Mouse (Mus musculus) neural tube, embryonic 14.5 days (tissue): Measurements from ENCODE around the gene Mtmr4. TPM values are rescaled to one million over a fixed set of nuclear protein-coding genes. Genes with fewer than 3 reads are reported as not detected.

Experiments used
- ATAC-seq: fragments of 200-750 bp; cut with Nextera tagmentation; 2 replicates; pipeline ENCODE4 v1.8.0; 2017; ENCODE audit warnings: low read depth, mild to moderate bottlenecking, moderate TSS enrichment, moderate library complexity
- H3K27ac ChIP-seq: fragments of 300-500 bp; sonication (generic); 2 replicates; pipeline ENCODE4 v1.5.1; 2014; ENCODE audit warnings: low read depth, mild to moderate bottlenecking, control low read depth, low read length, moderate library complexity, mixed read lengths
- H3K27me3 ChIP-seq: fragments of 300-500 bp; sonication (generic); 2 replicates; pipeline ENCODE4 v1.6.1; 2014; ENCODE audit warnings: low read length; ENCODE audit not compliant: control insufficient read depth, insufficient read depth
- H3K36me3 ChIP-seq: fragments of 300-500 bp; sonication (generic); 2 replicates; pipeline ENCODE4 v1.6.1; 2014; ENCODE audit warnings: low read length, mixed read lengths; ENCODE audit not compliant: control insufficient read depth, insufficient read depth
- H3K4me1 ChIP-seq: fragments of 300-500 bp; sonication (generic); 2 replicates; pipeline ENCODE4 v1.6.1; 2014; ENCODE audit warnings: low read length; ENCODE audit not compliant: control insufficient read depth, insufficient read depth
- H3K4me2 ChIP-seq: fragments of 300-500 bp; sonication (generic); 2 replicates; pipeline ENCODE4 v1.6.1; 2014; ENCODE audit warnings: mild to moderate bottlenecking, low read depth, low read length, control low read depth
- H3K4me3 ChIP-seq: fragments of 300-500 bp; sonication (generic); 2 replicates; pipeline ENCODE4 v1.5.1; 2014; ENCODE audit warnings: low read depth, low read length, control low read depth, mixed read lengths
- H3K9ac ChIP-seq: fragments of 300-500 bp; sonication (generic); replicated peaks from 2 replicates; pipeline ENCODE4 v1.6.1; 2014; ENCODE audit warnings: low read depth, mild to moderate bottlenecking, control low read depth, low read length, mixed read lengths
- H3K9me3 ChIP-seq: fragments of 300-500 bp; sonication (generic); 2 replicates; pipeline ENCODE4 v1.6.1; 2016; ENCODE audit warnings: low read length; ENCODE audit not compliant: control insufficient read depth
- WGBS: fragments of 180-500 bp; shearing (Covaris S2); extraction: QIAGEN DNeasy Blood & Tissue Kit; methylation state at CpG from one replicate; pipeline ENCODE4 v1.1.7; 2014; 5-methylcytosine and 5-hydroxymethylcytosine counted together
- polyA plus RNA-seq: library from polyadenylated mRNA; unstranded; fragments of >200 nt; fragmentation: Nextera tagmentation; extraction: Ambion mirVana; gene quantifications from 2 replicates; pipeline ENCODE4 v1.2.1, GENCODE M21; 2014

Mtmr4 gene
- polyA plus RNA-seq = 51.0 and 66.8 TPM in 2 replicates

DNA sequence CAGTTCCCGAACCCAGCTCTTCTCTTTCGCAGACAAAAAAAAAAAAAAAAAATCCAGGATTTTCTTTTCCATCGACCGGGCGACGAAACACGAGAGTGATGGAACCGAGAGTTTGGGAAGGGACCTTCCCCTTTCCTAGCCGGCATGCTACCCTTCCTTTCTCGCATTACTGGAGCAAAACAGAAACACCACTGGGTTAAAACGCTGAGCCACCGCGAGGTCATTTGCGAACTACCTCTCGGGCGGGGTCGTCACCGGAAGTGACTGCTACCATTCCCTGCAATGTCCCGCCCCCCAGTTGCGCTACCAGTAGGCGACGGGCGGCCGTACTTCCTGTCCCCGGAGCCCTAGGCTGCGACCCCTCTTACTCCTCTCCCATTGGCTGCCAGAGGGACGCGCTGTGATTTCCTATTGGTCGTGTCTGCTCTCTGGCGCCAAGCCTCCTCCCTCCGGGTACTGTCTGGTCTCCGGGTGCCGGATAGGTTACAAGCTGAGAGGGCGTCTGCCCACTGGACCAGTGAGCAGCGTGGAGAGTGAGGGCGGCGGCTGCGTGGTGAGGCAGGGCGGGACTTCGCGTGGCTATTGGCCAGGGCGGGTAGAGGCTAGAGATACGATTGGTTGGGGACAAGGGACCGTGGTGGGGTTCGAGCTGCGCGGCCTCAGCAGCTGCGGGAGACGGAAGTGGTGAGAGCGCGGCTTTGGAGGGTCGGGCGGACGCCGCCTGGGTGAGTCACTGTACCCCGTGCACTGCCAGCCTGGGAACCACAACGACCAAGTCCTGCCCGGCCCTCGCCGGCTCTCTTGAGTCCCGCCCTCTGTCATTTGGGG is at the start of gene Mtmr4:
Gene Mtmr4, plus strand, starts transcription at position 637 of the 828 bp plus-strand sequence.
- Histone ChIP-seq H3K4me1 (peaks cover 28% of the 10 kb centered on the region), H3K9me3 (no peaks in the 10 kb centered on the region), H3K4me3 (peak within 1 kb of the TSS; percentile 72), H3K27me3 (no peaks in the 10 kb centered on the region), H3K4me2 (peak within 1 kb of the TSS; percentile 87), H3K27ac (peak within 1 kb of the TSS; percentile 92), H3K36me3 (no peaks in the 10 kb centered on the region), H3K9ac (peak within 1 kb of the TSS; percentile 86)
- WGBS = under 1% methylated on average over 45 of the region's 61 CpGs
- ATAC-seq = peak; percentile 97

DNA sequence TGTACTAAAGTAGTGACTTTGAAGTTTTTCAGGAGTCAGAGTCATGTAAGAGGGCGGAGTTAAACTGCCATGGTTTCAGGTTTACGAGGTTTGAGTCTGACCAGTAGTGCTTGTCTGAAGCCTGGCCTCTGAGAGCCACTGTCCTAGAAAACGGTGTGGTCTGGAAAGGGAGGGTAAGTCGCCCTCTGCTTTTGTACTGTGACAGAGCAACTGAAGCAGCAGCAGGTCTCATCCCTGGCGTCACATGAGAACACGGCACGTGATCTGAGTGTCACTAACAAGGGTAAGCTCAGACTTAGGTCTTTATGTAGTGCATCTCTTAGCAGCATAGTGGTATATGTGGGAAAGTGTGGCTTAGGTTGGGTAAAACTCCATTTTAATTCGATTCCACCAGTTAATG is 49.7 kb upstream of the Mtmr4 start:
- H3K4me1 ChIP-seq = no peaks in the 10 kb centered on the region
- ATAC-seq = no peak
- H3K27me3 ChIP-seq = no peaks in the 10 kb centered on the region
- H3K9ac ChIP-seq = no peak overlapping the region
- no peaks in the 10 kb centered on the region for H3K36me3 ChIP-seq
- H3K4me3 ChIP-seq = no peak overlapping the region
- H3K27ac ChIP-seq = no peak overlapping the region
- WGBS = 34% methylated on average over 8 of the region's 8 CpGs
- H3K9me3 ChIP-seq = no peaks in the 10 kb centered on the region
- H3K4me2 ChIP-seq = no peak overlapping the region

DNA sequence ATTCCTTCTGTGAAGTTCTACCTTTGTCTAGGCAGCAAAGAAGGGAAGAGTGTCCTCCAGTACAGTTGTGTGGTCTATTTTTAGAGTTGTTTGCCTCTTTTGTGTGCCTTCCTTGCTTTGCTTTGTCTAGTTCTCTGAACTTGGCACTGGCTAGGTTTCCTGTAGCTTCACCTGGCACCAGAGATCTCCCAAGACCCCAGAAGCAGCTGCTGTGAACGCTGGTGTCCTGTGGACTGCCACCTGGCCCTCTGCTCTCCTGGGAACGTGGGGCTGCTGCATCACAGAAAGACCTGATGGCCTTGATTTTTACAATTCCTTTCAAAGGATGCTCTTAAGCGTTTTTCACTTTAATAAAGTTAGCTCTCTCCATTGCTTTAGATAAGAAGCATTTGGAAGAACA is 49.1 kb upstream of the Mtmr4 start:
- H3K27ac ChIP-seq = no peak overlapping the region
- ATAC-seq = no peak
- no peaks in the 10 kb centered on the region for H3K4me1 ChIP-seq
- WGBS = 44% methylated on average over 3 of the region's 3 CpGs
- no peaks in the 10 kb centered on the region for H3K36me3 ChIP-seq
- no peak overlapping the region for H3K4me3 ChIP-seq
- no peak overlapping the region for H3K9ac ChIP-seq
- no peaks in the 10 kb centered on the region for H3K27me3 ChIP-seq
- no peaks in the 10 kb centered on the region for H3K9me3 ChIP-seq
- no peak overlapping the region for H3K4me2 ChIP-seq

DNA sequence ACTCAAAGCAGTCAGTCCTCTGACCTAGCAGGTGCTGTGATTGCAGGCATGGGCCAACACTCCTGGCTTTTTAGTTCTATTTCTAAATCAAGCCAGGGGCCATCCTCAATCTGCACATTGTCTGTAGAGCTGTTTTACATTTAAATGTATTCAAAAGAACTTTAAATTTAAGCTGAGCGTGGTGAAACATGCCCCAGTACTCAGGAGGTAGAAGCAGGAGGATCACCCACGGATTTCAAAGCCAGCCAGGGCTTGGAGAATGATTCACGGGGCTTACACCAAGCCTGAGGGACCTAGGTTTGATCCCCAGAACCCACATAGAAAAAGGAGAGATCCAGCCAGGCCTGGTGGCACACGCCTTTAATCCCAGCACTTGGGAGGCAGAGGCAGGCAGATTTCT is 38.6 kb upstream of the Mtmr4 start:
- no peaks in the 10 kb centered on the region for H3K36me3 ChIP-seq

DNA sequence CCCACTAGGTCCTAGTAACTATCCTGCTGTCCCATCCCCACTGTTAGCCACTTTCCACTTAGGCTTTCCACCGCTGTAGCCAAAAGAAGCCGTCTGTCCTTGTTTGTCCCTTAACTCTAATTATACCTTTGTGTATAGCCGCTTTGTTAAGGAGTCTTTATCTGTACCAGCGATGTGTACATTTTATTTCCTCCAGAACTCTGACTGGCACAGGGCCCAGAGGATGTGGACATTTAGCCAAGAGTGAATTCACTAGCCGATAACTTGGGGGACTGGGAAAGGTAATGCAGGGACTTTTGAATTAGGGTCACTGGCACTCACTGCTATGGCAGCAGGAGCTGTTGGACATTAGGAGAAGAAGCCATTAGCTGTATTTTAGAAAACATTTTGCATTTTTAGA is 37.6 kb upstream of the Mtmr4 start:
- no peaks in the 10 kb centered on the region for H3K36me3 ChIP-seq
- H3K4me3 ChIP-seq = no peak overlapping the region
- no peak overlapping the region for H3K4me2 ChIP-seq
- 50% methylated on average over 5 of the region's 5 CpGs for WGBS
- no peaks in the 10 kb centered on the region for H3K9me3 ChIP-seq
- H3K27me3 ChIP-seq = no peaks in the 10 kb centered on the region
- no peaks in the 10 kb centered on the region for H3K4me1 ChIP-seq
- H3K9ac ChIP-seq = no peak overlapping the region
- ATAC-seq = no peak
- H3K27ac ChIP-seq = no peak overlapping the region

More for the DNA sequence above, 38.6 kb upstream of the Mtmr4 start:
- H3K9ac ChIP-seq = no peak overlapping the region
- H3K27me3 ChIP-seq = no peaks in the 10 kb centered on the region
- no peak overlapping the region for H3K27ac ChIP-seq
- H3K4me1 ChIP-seq = no peaks in the 10 kb centered on the region
- ATAC-seq = no peak
- H3K4me2 ChIP-seq = no peak overlapping the region
- H3K9me3 ChIP-seq = no peaks in the 10 kb centered on the region
- no peak overlapping the region for H3K4me3 ChIP-seq
- 69% methylated on average over 4 of the region's 4 CpGs for WGBS

DNA sequence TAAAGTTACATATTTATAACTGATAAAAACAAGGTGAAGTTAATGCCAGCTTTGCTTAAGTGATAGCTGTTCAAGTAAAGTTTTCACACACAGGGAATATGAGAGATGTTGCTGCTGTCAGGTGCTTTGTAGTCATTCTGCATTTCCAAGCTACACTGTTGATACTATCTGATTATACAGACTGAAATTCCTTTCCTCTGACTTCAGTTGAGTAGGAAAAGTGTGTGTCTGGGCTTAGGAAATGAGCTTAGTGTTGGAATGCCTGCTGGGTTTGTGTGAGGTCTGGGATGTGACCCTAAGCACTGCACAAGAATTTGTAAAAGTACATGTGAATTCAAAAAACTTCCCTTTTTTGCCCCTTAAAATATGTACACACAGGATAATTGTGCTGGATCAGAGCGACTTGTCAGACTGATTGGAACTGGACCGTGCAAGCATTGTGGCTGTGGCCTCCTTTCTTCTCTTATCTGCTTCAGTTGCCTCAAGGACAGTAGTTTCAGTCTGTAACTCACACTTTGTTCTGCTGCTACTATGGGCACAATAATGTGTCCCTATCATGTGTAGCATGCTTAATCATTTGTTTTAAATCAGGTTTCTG is 36.8 kb upstream of the Mtmr4 start:
- Histone ChIP-seq H3K27me3 (no peaks in the 10 kb centered on the region), H3K27ac (no peak overlapping the region), H3K4me3 (no peak overlapping the region), H3K4me1 (no peaks in the 10 kb centered on the region), H3K4me2 (no peak overlapping the region), H3K9ac (no peak overlapping the region), H3K9me3 (no peaks in the 10 kb centered on the region), H3K36me3 (no peaks in the 10 kb centered on the region)
- WGBS = 64% methylated on average over 2 of the region's 2 CpGs
- no peak for ATAC-seq

DNA sequence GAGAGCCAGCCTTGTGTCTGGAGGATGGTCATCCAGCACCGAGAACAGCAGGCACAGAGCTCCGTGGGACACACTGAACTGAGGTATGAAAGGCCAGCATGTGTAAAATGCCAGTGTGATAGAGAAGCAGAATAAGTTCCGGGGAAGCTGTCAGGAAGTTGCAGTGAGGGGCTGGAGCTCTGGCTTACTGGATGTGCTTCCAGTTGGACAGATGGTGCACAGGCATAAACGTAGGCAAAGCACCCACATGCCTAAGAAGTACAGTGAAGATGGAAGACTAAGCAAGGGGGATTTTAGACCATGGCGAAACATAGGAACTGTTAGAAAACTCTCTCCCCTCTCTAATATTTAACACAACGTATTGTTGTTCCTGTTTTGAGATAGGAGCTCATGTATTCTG is 30.8 kb upstream of the Mtmr4 start:
- H3K9me3 ChIP-seq = no peaks in the 10 kb centered on the region
- H3K27me3 ChIP-seq = no peaks in the 10 kb centered on the region
- no peak overlapping the region for H3K4me3 ChIP-seq
- WGBS = 87% methylated on average over 6 of the region's 6 CpGs
- H3K4me1 ChIP-seq = no peaks in the 10 kb centered on the region
- no peak overlapping the region for H3K9ac ChIP-seq
- H3K27ac ChIP-seq = no peak overlapping the region
- no peak for ATAC-seq
- H3K4me2 ChIP-seq = no peak overlapping the region
- no peaks in the 10 kb centered on the region for H3K36me3 ChIP-seq

DNA sequence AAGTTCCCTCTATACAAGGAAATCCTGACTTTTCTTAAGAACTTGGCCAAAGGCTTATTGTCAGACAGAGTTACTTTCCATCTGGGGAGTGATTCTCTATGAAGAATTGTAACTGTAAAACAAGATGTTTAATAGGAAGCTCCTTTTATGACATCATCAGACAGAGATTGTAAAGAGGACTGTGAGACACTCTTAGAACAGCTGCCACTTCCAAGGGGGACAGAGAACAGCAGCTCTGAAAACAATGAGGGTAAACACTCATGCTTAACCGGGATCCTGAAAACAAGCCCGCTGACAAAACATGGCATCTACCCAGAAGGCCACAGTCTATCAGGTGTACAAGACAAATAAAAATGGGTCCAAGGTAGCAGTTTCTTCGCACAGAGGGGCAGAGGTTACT is 25.5 kb upstream of the Mtmr4 start, which contains the start of gene Gm11492:
Gene Gm11492, plus strand, starts transcription at position 153 of the 400 bp plus-strand sequence.
- no peaks in the 10 kb centered on the region for H3K9me3 ChIP-seq
- ATAC-seq = no peak
- H3K4me2 ChIP-seq = no peak within 1 kb of the TSS
- H3K27me3 ChIP-seq = no peaks in the 10 kb centered on the region
- 85% methylated on average over 3 of the region's 3 CpGs for WGBS
- H3K4me1 ChIP-seq = no peaks in the 10 kb centered on the region
- no peaks in the 10 kb centered on the region for H3K36me3 ChIP-seq
- H3K9ac ChIP-seq = no peak within 1 kb of the TSS
- H3K27ac ChIP-seq = no peak within 1 kb of the TSS
- H3K4me3 ChIP-seq = no peak within 1 kb of the TSS

DNA sequence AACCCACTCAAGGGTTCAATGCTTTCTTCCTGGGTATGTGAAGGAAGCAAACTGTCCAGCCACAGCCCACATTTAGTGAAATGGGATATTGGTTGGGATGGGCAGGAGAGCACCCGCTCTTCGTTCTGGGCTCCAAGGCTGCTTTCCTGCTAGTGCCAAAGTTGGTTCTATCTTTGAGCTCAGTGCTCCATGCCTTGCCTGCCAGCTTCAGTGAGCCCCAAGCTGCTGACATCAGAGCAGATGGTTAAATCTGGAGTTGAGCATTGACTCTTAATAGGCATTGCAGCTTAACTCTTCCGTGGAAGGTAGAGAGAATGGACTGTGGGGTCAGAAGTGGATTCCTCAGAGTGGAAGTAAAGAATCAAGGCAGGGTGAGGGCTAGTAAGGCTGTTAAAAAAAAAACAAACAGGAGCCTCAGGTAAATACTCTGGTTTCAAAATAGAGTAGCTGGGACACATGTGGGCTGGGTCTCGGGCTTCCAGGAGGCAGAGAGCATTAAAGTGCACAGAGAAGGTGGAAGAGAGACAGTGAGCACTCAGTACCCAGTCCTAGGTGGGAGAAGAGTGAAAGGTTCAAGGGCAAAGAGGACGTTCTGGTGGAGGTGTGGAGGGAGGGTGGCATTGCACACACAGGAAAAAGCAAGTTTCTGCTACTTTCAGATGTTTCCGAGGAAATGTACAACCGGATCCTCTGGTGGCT is 23.6 kb upstream of the Mtmr4 start, which contains the start of gene Sept4:
Gene Sept4, plus strand, starts transcription at position 649 of the 699 bp plus-strand sequence.
- Histone ChIP-seq H3K4me3 (no peak within 1 kb of the TSS), H3K27me3 (no peaks in the 10 kb centered on the region), H3K36me3 (no peaks in the 10 kb centered on the region), H3K4me1 (no peaks in the 10 kb centered on the region), H3K4me2 (no peak within 1 kb of the TSS), H3K9ac (no peak within 1 kb of the TSS), H3K9me3 (no peaks in the 10 kb centered on the region), H3K27ac (no peak within 1 kb of the TSS)
- 78% methylated on average over 7 of the region's 7 CpGs for WGBS
- ATAC-seq = no peak
